Mouse (Mus musculus): Measurements from ENCODE around the gene Zbtb45.

DNA sequence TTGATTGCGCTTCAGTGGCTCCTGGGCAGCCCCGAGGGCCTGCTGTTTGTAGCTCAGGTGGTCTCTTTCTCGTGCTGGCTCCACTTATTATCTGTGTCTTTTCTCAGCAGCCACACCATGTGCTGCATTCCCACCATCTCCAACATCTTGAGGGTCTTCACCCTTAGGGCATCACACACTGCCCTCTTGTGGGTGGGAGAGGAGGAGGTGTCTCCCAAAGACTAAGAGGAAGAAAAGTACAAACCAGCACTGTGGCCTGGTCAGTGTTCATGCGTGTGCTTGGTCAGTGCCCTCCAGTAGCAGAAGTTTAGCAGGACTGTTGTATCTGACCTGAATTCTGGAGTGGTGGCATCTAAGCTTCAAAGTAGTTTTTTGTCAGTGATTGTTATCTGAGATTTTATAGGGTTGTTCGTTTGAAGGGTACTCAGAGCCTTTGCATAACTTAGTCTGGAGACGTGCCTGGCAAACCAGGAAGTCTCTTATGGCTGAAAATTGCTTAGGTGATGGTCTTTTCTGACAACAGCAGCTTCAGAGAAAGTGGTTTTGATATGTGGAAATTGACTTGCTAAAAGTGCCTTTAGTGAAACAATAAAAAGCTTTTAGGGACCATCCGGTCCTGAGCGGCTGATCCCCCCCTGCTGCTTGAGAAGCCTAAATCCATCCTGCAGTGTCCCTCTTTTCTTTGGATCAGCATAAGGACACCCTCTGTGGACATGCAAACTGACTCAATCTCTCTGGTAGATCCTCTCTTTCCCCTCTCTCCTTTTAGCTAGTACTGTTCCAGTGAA lies 47.3 kb upstream of the Zbtb45 start:
- no peak for TF ChIP-seq MEF2A (IDR thresholded peaks at IDR 0.05; ENCODE audit: borderline replicate concordance, low read depth, low read length)
- TF ChIP-seq MAX (IDR thresholded peaks at IDR 0.05; ENCODE audit: low read length) = no peak
- TF ChIP-seq POLR2A (IDR thresholded peaks at IDR 0.05; ENCODE audit: low read depth, low read length) = no peak
- peak in 1 of 2 experiments; percentile 49; a peak in 2 of 4 replicates for TF ChIP-seq CTCF (conservative IDR thresholded peaks at IDR 0.05 in 1 of 2, IDR thresholded peaks at IDR 0.05 in 1 of 2; ENCODE audit: low read depth in 2 of 2, low read length in 2 of 2)
- TF ChIP-seq JUND (conservative IDR thresholded peaks at IDR 0.05; ENCODE audit: low read depth, low read length) = no peak
- TF ChIP-seq ZC3H11A (IDR thresholded peaks at IDR 0.05; ENCODE audit: low read depth, low read length) = no peak
- TF ChIP-seq UBTF (IDR thresholded peaks at IDR 0.05; ENCODE audit: low read depth, low read length) = no peak

Data from CH12.LX (cell line).